Mouse (Mus musculus) neural tube, embryonic 12.5 days (tissue): ENCODE data around the gene Brd3. TPM values are rescaled to one million over a fixed set of nuclear protein-coding genes. Genes with fewer than 3 reads are reported as not detected.

Experiments used
- ATAC-seq: fragments of 200-750 bp; cut with Nextera tagmentation; 2 replicates; pipeline ENCODE4 v1.8.0; 2017; ENCODE audit warnings: low read depth, mild to moderate bottlenecking, moderate TSS enrichment, moderate library complexity; ENCODE audit not compliant: low FRiP score
- H3K27ac ChIP-seq: fragments of 300-500 bp; sonication (generic); 2 replicates; pipeline ENCODE4 v1.5.1; 2016
- H3K27me3 ChIP-seq: fragments of 300-500 bp; sonication (generic); replicated peaks from 2 replicates; pipeline ENCODE4 v1.6.1; 2016; ENCODE audit warnings: mild to moderate bottlenecking
- H3K36me3 ChIP-seq: fragments of 300-500 bp; sonication (generic); 2 replicates; pipeline ENCODE4 v1.6.1; 2016; ENCODE audit warnings: mild to moderate bottlenecking
- H3K4me1 ChIP-seq: fragments of 300-500 bp; sonication (generic); 2 replicates; pipeline ENCODE4 v1.6.1; 2016
- H3K4me2 ChIP-seq: fragments of 300-500 bp; sonication (generic); replicated peaks from 2 replicates; pipeline ENCODE4 v1.6.1; 2016; ENCODE audit warnings: mild to moderate bottlenecking
- H3K4me3 ChIP-seq: fragments of 300-500 bp; sonication (generic); 2 replicates; pipeline ENCODE4 v1.5.1; 2016
- H3K9ac ChIP-seq: fragments of 300-500 bp; sonication (generic); 2 replicates; pipeline ENCODE4 v1.6.1; 2016; ENCODE audit warnings: mild to moderate bottlenecking
- H3K9me3 ChIP-seq: fragments of 300-500 bp; sonication (generic); 2 replicates; pipeline ENCODE4 v1.6.1; 2016; ENCODE audit warnings: mild to moderate bottlenecking
- WGBS: fragments of 180-500 bp; shearing (Covaris S2); methylation state at CpG from one replicate; pipeline ENCODE4 v1.1.7; 2016; 5-methylcytosine and 5-hydroxymethylcytosine counted together
- microRNA-seq: library from miRNA; unstranded; fragments of <30 nt; microRNA quantifications from one replicate; pipeline ENCODE4, GENCODE M21; 2017
- polyA plus RNA-seq: library from polyadenylated mRNA; unstranded; fragments of >200 nt; fragmentation: Nextera tagmentation; extraction: Ambion mirVana; gene quantifications from 2 replicates; pipeline ENCODE4 v1.2.1, GENCODE M21; 2016

Brd3 gene
- polyA plus RNA-seq, 1 experiment from 2014 or later = 139 TPM

GRCm38 (mm10) chr2:27404375-27405093, 102.9 kb downstream of the Brd3 start:
- no peak overlapping the region for H3K9ac ChIP-seq
- H3K4me3 ChIP-seq = no peak overlapping the region
- H3K27ac ChIP-seq = no peak overlapping the region
- H3K27me3 ChIP-seq = no peaks in the 10 kb centered on the region
- no peak overlapping the region for H3K4me2 ChIP-seq
- no peaks in the 10 kb centered on the region for H3K9me3 ChIP-seq
- no peak for ATAC-seq
- H3K4me1 ChIP-seq = peaks cover 53% of the 10 kb centered on the region
- 57% methylated on average over 6 of the region's 6 CpGs for WGBS
- H3K36me3 ChIP-seq = peaks cover 2% of the 10 kb centered on the region; the same call in 1 of the 2 replicates

GRCm38 (mm10) chr2:27401544-27401943, 105.9 kb downstream of the Brd3 start:
- no peaks in the 10 kb centered on the region for H3K9me3 ChIP-seq
- H3K27ac ChIP-seq = no peak overlapping the region
- no peak overlapping the region for H3K9ac ChIP-seq
- ATAC-seq = no peak
- H3K4me3 ChIP-seq = no peak overlapping the region
- no peaks in the 10 kb centered on the region for H3K27me3 ChIP-seq
- WGBS = 84% methylated on average over 2 of the region's 2 CpGs
- no peak overlapping the region for H3K4me2 ChIP-seq
- peaks cover 42% of the 10 kb centered on the region for H3K4me1 ChIP-seq
- H3K36me3 ChIP-seq = peaks cover 8% of the 10 kb centered on the region; the same call in 1 of the 2 replicates

- Histone ChIP-seq H3K27ac (no peak overlapping the region), H3K9ac (no peak overlapping the region), H3K4me1 (peaks cover 43% of the 10 kb centered on the region), H3K9me3 (no peaks in the 10 kb centered on the region), H3K4me2 (no peak overlapping the region), H3K36me3 (peaks cover 8% of the 10 kb centered on the region; the same call in 1 of the 2 replicates), H3K4me3 (no peak overlapping the region), H3K27me3 (no peaks in the 10 kb centered on the region)
- ATAC-seq = no peak
- WGBS = 93% methylated on average over 2 of the region's 2 CpGs
Observed at GRCm38 (mm10) chr2:27400083-27400482, 107.4 kb downstream of the Brd3 start.

- Histone ChIP-seq H3K9me3 (no peaks in the 10 kb centered on the region), H3K27ac (no peak overlapping the region), H3K4me1 (peaks cover 53% of the 10 kb centered on the region), H3K4me3 (no peak overlapping the region), H3K9ac (no peak overlapping the region), H3K27me3 (no peaks in the 10 kb centered on the region), H3K4me2 (no peak overlapping the region), H3K36me3 (peaks cover 8% of the 10 kb centered on the region; the same call in 1 of the 2 replicates)
- 63% methylated on average over 17 of the region's 17 CpGs for WGBS
- ATAC-seq = no peak
Observed at GRCm38 (mm10) chr2:27396656-27397440, 110.6 kb downstream of the Brd3 start.

Small RNA genes within 50 kb of the gene (microRNA-seq; reads per million reads assigned to microRNA genes)
- gene Gm24049 = not detected
- gene Mir7578 = not detected

Other genes with a start within 250 kb of the Brd3 start
- gene Vav2, start 80.6 kb downstream of the Brd3 start, polyA plus RNA-seq = 25.3 and 29.9 TPM in 2 replicates
- 19.4 and 19.5 TPM in 2 replicates for gene Brd3os, start 65.3 kb downstream of the Brd3 start, polyA plus RNA-seq
- gene Wdr5, start 7.5 kb upstream of the Brd3 start, polyA plus RNA-seq = 51.3 and 51.8 TPM in 2 replicates
- 6.6 and 7.3 TPM in 2 replicates for gene Rxra, start 168.8 kb upstream of the Brd3 start, polyA plus RNA-seq